Mouse (Mus musculus) ES-Bruce4 (cell line): ENCODE measurements around the gene Stard5.

ENCODE experiments used
- CTCF ChIP-seq: IDR thresholded peaks from one replicate; pipeline ENCODE4 v1.8.1; 2011; ENCODE audit warnings: low read depth, low read length
- EP300 ChIP-seq: IDR thresholded peaks from 2 replicates; pipeline ENCODE4 v1.6.1; 2011; ENCODE audit warnings: low read depth, low read length; ENCODE audit not compliant: insufficient read depth
- POLR2A ChIP-seq: IDR thresholded peaks from one replicate; pipeline ENCODE4 v1.8.1; 2011; ENCODE audit warnings: low read length; ENCODE audit not compliant: insufficient read depth

GRCm38 (mm10) chr7:83667936-83668645 is 36.3 kb downstream of the Stard5 start:
- TF ChIP-seq POLR2A = no peak
- TF ChIP-seq CTCF = no peak
- TF ChIP-seq EP300 = no peak
